Mouse (Mus musculus): ENCODE measurements around the gene Phc3. TPM values are rescaled to one million over a fixed set of nuclear protein-coding genes. Genes with fewer than 3 reads are reported as not detected.

Phc3 gene
- polyA plus RNA-seq, 1 experiment from 2014 or later = 4.9 TPM

GRCm38 (mm10) chr3:30934384-30934783, 34.8 kb downstream of the Phc3 start:
- H3K4me3 ChIP-seq = no peak overlapping the region
- H3K27me3 ChIP-seq = no peaks in the 10 kb centered on the region
- H3K9ac ChIP-seq = no peak overlapping the region
- ATAC-seq (replicated peaks; ENCODE audit: insufficient number of reproducible peaks, insufficient read depth, low FRiP score, low read depth) = no peak
- no peak overlapping the region for H3K4me2 ChIP-seq
- H3K9me3 ChIP-seq (replicated peaks) = no peaks in the 10 kb centered on the region
- H3K4me1 ChIP-seq (replicated peaks) = no peaks in the 10 kb centered on the region
- peaks cover 30% of the 10 kb centered on the region for H3K36me3 ChIP-seq
- no peak overlapping the region for H3K27ac ChIP-seq

- ATAC-seq (replicated peaks; ENCODE audit: insufficient number of reproducible peaks, insufficient read depth, low FRiP score, low read depth) = no peak
- H3K4me2 ChIP-seq = no peak overlapping the region
- H3K4me1 ChIP-seq (replicated peaks) = no peaks in the 10 kb centered on the region
- H3K36me3 ChIP-seq = peaks cover 26% of the 10 kb centered on the region
- no peaks in the 10 kb centered on the region for H3K9me3 ChIP-seq (replicated peaks)
- no peak overlapping the region for H3K4me3 ChIP-seq
- no peaks in the 10 kb centered on the region for H3K27me3 ChIP-seq
- H3K27ac ChIP-seq = no peak overlapping the region
- H3K9ac ChIP-seq = no peak overlapping the region
- 50% methylated on average over 3 of the region's 3 CpGs for WGBS
Measured at GRCm38 (mm10) chr3:30929828-30930227, 39.4 kb downstream of the Phc3 start.

GRCm38 (mm10) chr3:30927664-30928063, 41.6 kb downstream of the Phc3 start:
- 85% methylated on average over 3 of the region's 3 CpGs for whole genome bisulfite sequencing
- H3K36me3 ChIP-seq = peaks cover 27% of the 10 kb centered on the region
- no peak overlapping the region for H3K4me3 ChIP-seq
- no peak overlapping the region for H3K4me2 ChIP-seq
- H3K27ac ChIP-seq = no peak overlapping the region
- ATAC-seq (replicated peaks; ENCODE audit: insufficient number of reproducible peaks, insufficient read depth, low FRiP score, low read depth) = no peak
- H3K27me3 ChIP-seq = no peaks in the 10 kb centered on the region
- H3K9ac ChIP-seq = no peak overlapping the region
- no peaks in the 10 kb centered on the region for H3K9me3 ChIP-seq (replicated peaks)
- no peaks in the 10 kb centered on the region for H3K4me1 ChIP-seq (replicated peaks)

GRCm38 (mm10) chr3:30917160-30917559, 52.1 kb downstream of the Phc3 start:
- H3K36me3 ChIP-seq = peaks cover 47% of the 10 kb centered on the region
- no peaks in the 10 kb centered on the region for H3K4me1 ChIP-seq (replicated peaks)
- no peaks in the 10 kb centered on the region for H3K27me3 ChIP-seq
- H3K27ac ChIP-seq = no peak overlapping the region
- H3K9me3 ChIP-seq (replicated peaks) = no peaks in the 10 kb centered on the region; the same call in 1 of the 2 replicates
- no peak overlapping the region for H3K4me2 ChIP-seq
- ATAC-seq (replicated peaks; ENCODE audit: insufficient number of reproducible peaks, insufficient read depth, low FRiP score, low read depth) = no peak
- WGBS = 67% methylated on average over 4 of the region's 4 CpGs
- H3K4me3 ChIP-seq = no peak overlapping the region
- no peak overlapping the region for H3K9ac ChIP-seq

- H3K4me3 ChIP-seq = no peak overlapping the region
- H3K9ac ChIP-seq = no peak overlapping the region
- H3K36me3 ChIP-seq = peaks cover 61% of the 10 kb centered on the region
- H3K4me2 ChIP-seq = no peak overlapping the region
- H3K27ac ChIP-seq = no peak overlapping the region
- H3K4me1 ChIP-seq (replicated peaks) = no peaks in the 10 kb centered on the region
- no peaks in the 10 kb centered on the region for H3K27me3 ChIP-seq
- 63% methylated on average over 1 of the region's 1 CpGs for WGBS
- no peaks in the 10 kb centered on the region for H3K9me3 ChIP-seq (replicated peaks)
- no peak for ATAC-seq (replicated peaks; ENCODE audit: insufficient number of reproducible peaks, insufficient read depth, low FRiP score, low read depth)
Measured at GRCm38 (mm10) chr3:30904658-30905057, 64.6 kb downstream of the Phc3 start.

GRCm38 (mm10) chr3:30899407-30899806, 69.8 kb downstream of the Phc3 start:
- Histone ChIP-seq H3K27ac (no peak overlapping the region), H3K36me3 (peaks cover 36% of the 10 kb centered on the region), H3K4me1 (replicated peaks) (0 out of 2 replicates have a peak, but pooled peaks cover 3% of the 10 kb centered on the region), H3K4me2 (no peak overlapping the region), H3K9me3 (replicated peaks) (no peaks in the 10 kb centered on the region), H3K27me3 (no peaks in the 10 kb centered on the region), H3K4me3 (no peak overlapping the region), H3K9ac (no peak overlapping the region)
- ATAC-seq (replicated peaks; ENCODE audit: insufficient number of reproducible peaks, insufficient read depth, low FRiP score, low read depth) = no peak
- WGBS = 94% methylated on average over 8 of the region's 8 CpGs

- H3K4me1 ChIP-seq (replicated peaks) = 0 out of 2 replicates have a peak, but pooled peaks cover 3% of the 10 kb centered on the region
- ATAC-seq (replicated peaks; ENCODE audit: insufficient number of reproducible peaks, insufficient read depth, low FRiP score, low read depth) = no peak
- H3K27ac ChIP-seq = no peak overlapping the region
- WGBS = 86% methylated on average over 5 of the region's 5 CpGs
- no peaks in the 10 kb centered on the region for H3K27me3 ChIP-seq
- no peak overlapping the region for H3K9ac ChIP-seq
- H3K36me3 ChIP-seq = peaks cover 22% of the 10 kb centered on the region
- no peaks in the 10 kb centered on the region for H3K9me3 ChIP-seq (replicated peaks)
- H3K4me2 ChIP-seq = no peak overlapping the region
- H3K4me3 ChIP-seq = no peak overlapping the region
Measured at GRCm38 (mm10) chr3:30896721-30897120, 72.5 kb downstream of the Phc3 start.

- H3K27me3 ChIP-seq = no peaks in the 10 kb centered on the region
- no peak overlapping the region; the same call in 1 of the 2 replicates for H3K27ac ChIP-seq
- H3K9me3 ChIP-seq (replicated peaks) = no peaks in the 10 kb centered on the region
- 32% methylated on average over 1 of the region's 1 CpGs for WGBS
- no peaks in the 10 kb centered on the region for H3K4me1 ChIP-seq (replicated peaks)
- H3K4me3 ChIP-seq = no peak overlapping the region
- ATAC-seq (replicated peaks; ENCODE audit: insufficient number of reproducible peaks, insufficient read depth, low FRiP score, low read depth) = no peak
- H3K36me3 ChIP-seq = no peaks in the 10 kb centered on the region; the same call in 1 of the 2 replicates
- H3K9ac ChIP-seq = no peak overlapping the region
- no peak overlapping the region for H3K4me2 ChIP-seq
Measured at GRCm38 (mm10) chr3:30889014-30889413, 80.2 kb downstream of the Phc3 start.

GRCm38 (mm10) chr3:30887449-30887848, 81.8 kb downstream of the Phc3 start:
- 78% methylated on average over 3 of the region's 3 CpGs for WGBS
- no peaks in the 10 kb centered on the region for H3K4me1 ChIP-seq (replicated peaks)
- H3K4me3 ChIP-seq = no peak overlapping the region
- H3K9me3 ChIP-seq (replicated peaks) = no peaks in the 10 kb centered on the region
- H3K27me3 ChIP-seq = no peaks in the 10 kb centered on the region
- no peak overlapping the region for H3K9ac ChIP-seq
- ATAC-seq (replicated peaks; ENCODE audit: insufficient number of reproducible peaks, insufficient read depth, low FRiP score, low read depth) = no peak
- H3K4me2 ChIP-seq = no peak overlapping the region
- H3K27ac ChIP-seq = no peak overlapping the region
- H3K36me3 ChIP-seq = no peaks in the 10 kb centered on the region

GRCm38 (mm10) chr3:30876709-30877108, 92.5 kb downstream of the Phc3 start:
- Histone ChIP-seq H3K4me2 (no peak overlapping the region), H3K9ac (no peak overlapping the region), H3K27me3 (no peaks in the 10 kb centered on the region), H3K4me3 (no peak overlapping the region), H3K4me1 (replicated peaks) (no peaks in the 10 kb centered on the region), H3K27ac (no peak overlapping the region), H3K36me3 (no peaks in the 10 kb centered on the region), H3K9me3 (replicated peaks) (no peaks in the 10 kb centered on the region)
- 80% methylated on average over 6 of the region's 6 CpGs for WGBS
- no peak for ATAC-seq (replicated peaks; ENCODE audit: insufficient number of reproducible peaks, insufficient read depth, low FRiP score, low read depth)

- Histone ChIP-seq H3K4me2 (no peak overlapping the region), H3K9me3 (replicated peaks) (no peaks in the 10 kb centered on the region), H3K27ac (no peak overlapping the region), H3K27me3 (no peaks in the 10 kb centered on the region), H3K36me3 (no peaks in the 10 kb centered on the region), H3K4me3 (no peak overlapping the region), H3K4me1 (replicated peaks) (no peaks in the 10 kb centered on the region), H3K9ac (no peak overlapping the region)
- no peak for ATAC-seq (replicated peaks; ENCODE audit: insufficient number of reproducible peaks, insufficient read depth, low FRiP score, low read depth)
- WGBS = 79% methylated on average over 1 of the region's 1 CpGs
Measured at GRCm38 (mm10) chr3:30869995-30870394, 99.2 kb downstream of the Phc3 start.

GRCm38 (mm10) chr3:30868625-30869024, 100.6 kb downstream of the Phc3 start:
- H3K9me3 ChIP-seq (replicated peaks) = no peaks in the 10 kb centered on the region
- WGBS = 63% methylated on average over 5 of the region's 5 CpGs
- H3K4me2 ChIP-seq = no peak overlapping the region
- H3K4me3 ChIP-seq = no peak overlapping the region
- ATAC-seq (replicated peaks; ENCODE audit: insufficient number of reproducible peaks, insufficient read depth, low FRiP score, low read depth) = no peak
- no peaks in the 10 kb centered on the region for H3K36me3 ChIP-seq
- H3K4me1 ChIP-seq (replicated peaks) = no peaks in the 10 kb centered on the region
- H3K27ac ChIP-seq = no peak overlapping the region
- H3K27me3 ChIP-seq = no peaks in the 10 kb centered on the region
- no peak overlapping the region for H3K9ac ChIP-seq

Measured in heart, embryonic 15.5 days (tissue).